Mouse (Mus musculus) ES-Bruce4 (cell line): ENCODE measurements around the gene Zfp592. TPM values are rescaled to one million over a fixed set of nuclear protein-coding genes. Genes with fewer than 3 reads are reported as not detected.
"Not testable (repeated sequence)": the region's sequence is repeated elsewhere in the genome, so short reads cannot be mapped to it uniquely, and the experiment has no call there.

ENCODE experiments used
- H3K27ac ChIP-seq: 2 replicates; pipeline ENCODE4 v1.5.1; 2012; ENCODE audit warnings: low read length, inconsistent platforms; ENCODE audit not compliant: insufficient read depth
- H3K27me3 ChIP-seq: 2 replicates; pipeline ENCODE4 v1.6.1; 2012; ENCODE audit warnings: mild to moderate bottlenecking, low read length, inconsistent platforms; ENCODE audit not compliant: control insufficient read depth, poor library complexity, insufficient read depth, severe bottlenecking
- H3K36me3 ChIP-seq: 2 replicates; pipeline ENCODE4 v1.6.1; 2012; ENCODE audit warnings: inconsistent platforms, mild to moderate bottlenecking, low read length, moderate library complexity; ENCODE audit not compliant: control insufficient read depth, poor library complexity, insufficient read depth, severe bottlenecking
- H3K4me1 ChIP-seq: one replicate; pipeline ENCODE4 v1.8.1; 2011; ENCODE audit warnings: low read length; ENCODE audit not compliant: control insufficient read depth, insufficient read depth
- H3K4me3 ChIP-seq: 2 replicates; pipeline ENCODE4 v1.5.1; 2011; ENCODE audit warnings: low read depth, mild to moderate bottlenecking, low read length
- H3K9ac ChIP-seq: 2 replicates; pipeline ENCODE4 v1.6.1; 2012; ENCODE audit warnings: low read depth, mild to moderate bottlenecking, inconsistent platforms; ENCODE audit not compliant: poor library complexity, severe bottlenecking
- H3K9me3 ChIP-seq: replicated peaks from 2 replicates; pipeline ENCODE4 v1.6.1; 2012; ENCODE audit warnings: mild to moderate bottlenecking, low read length, inconsistent platforms; ENCODE audit not compliant: control insufficient read depth, poor library complexity, insufficient read depth, severe bottlenecking
- CTCF ChIP-seq: IDR thresholded peaks from one replicate; pipeline ENCODE4 v1.8.1; 2011; ENCODE audit warnings: low read depth, low read length
- EP300 ChIP-seq: IDR thresholded peaks from 2 replicates; pipeline ENCODE4 v1.6.1; 2011; ENCODE audit warnings: low read depth, low read length; ENCODE audit not compliant: insufficient read depth
- POLR2A ChIP-seq: IDR thresholded peaks from one replicate; pipeline ENCODE4 v1.8.1; 2011; ENCODE audit warnings: low read length; ENCODE audit not compliant: insufficient read depth
- polyA plus RNA-seq: library from polyadenylated mRNA; stranded (reverse); fragments of >200 nt; gene quantifications from 2 replicates; pipeline ENCODE4 v1.2.4, GENCODE M21; 2011; ENCODE audit warnings: low read depth; ENCODE audit not compliant: missing spikeins, insufficient read depth, insufficient read length

Gene Zfp592
- polyA plus RNA-seq, 1 experiment = 16.8 TPM

- no peaks in the 10 kb centered on the region for H3K4me1 ChIP-seq
- H3K27me3 ChIP-seq = no peaks in the 10 kb centered on the region
- no peak overlapping the region for H3K27ac ChIP-seq
- no peaks in the 10 kb centered on the region for H3K9me3 ChIP-seq
- H3K9ac ChIP-seq = no peak overlapping the region
- no peak for TF ChIP-seq POLR2A
- TF ChIP-seq CTCF = no peak
- TF ChIP-seq EP300 = no peak
- no peaks in the 10 kb centered on the region for H3K36me3 ChIP-seq
- no peak overlapping the region for H3K4me3 ChIP-seq
Observed at GRCm38 (mm10) chr7:80956891-80957290, 36.6 kb upstream of the Zfp592 start.

GRCm38 (mm10) chr7:80959003-80959402, 34.5 kb upstream of the Zfp592 start:
- no peak overlapping the region for H3K4me3 ChIP-seq
- H3K4me1 ChIP-seq = peaks cover 2% of the 10 kb centered on the region
- H3K9ac ChIP-seq = no peak overlapping the region
- no peaks in the 10 kb centered on the region for H3K9me3 ChIP-seq
- TF ChIP-seq CTCF = no peak
- no peak for TF ChIP-seq EP300
- TF ChIP-seq POLR2A = no peak
- H3K36me3 ChIP-seq = no peaks in the 10 kb centered on the region
- no peaks in the 10 kb centered on the region for H3K27me3 ChIP-seq
- H3K27ac ChIP-seq = no peak overlapping the region

GRCm38 (mm10) chr7:80962799-80963198, 30.7 kb upstream of the Zfp592 start:
- Histone ChIP-seq H3K9ac (no peak overlapping the region), H3K27me3 (no peaks in the 10 kb centered on the region), H3K4me1 (peaks cover 2% of the 10 kb centered on the region), H3K36me3 (no peaks in the 10 kb centered on the region), H3K4me3 (no peak overlapping the region), H3K27ac (no peak overlapping the region), H3K9me3 (no peaks in the 10 kb centered on the region)
- TF ChIP-seq CTCF (no peak), EP300 (no peak), POLR2A (no peak)

- Histone ChIP-seq H3K9ac (no peak overlapping the region), H3K9me3 (no peaks in the 10 kb centered on the region; the same call in 1 of the 2 replicates), H3K4me1 (no peaks in the 10 kb centered on the region), H3K27me3 (no peaks in the 10 kb centered on the region), H3K27ac (no peak overlapping the region), H3K4me3 (no peak overlapping the region), H3K36me3 (no peaks in the 10 kb centered on the region)
- TF ChIP-seq POLR2A = no peak
- TF ChIP-seq EP300 = no peak
- TF ChIP-seq CTCF = no peak
Observed at GRCm38 (mm10) chr7:80970913-80971312, 22.6 kb upstream of the Zfp592 start.

GRCm38 (mm10) chr7:80971419-80971818, 22.1 kb upstream of the Zfp592 start:
- no peaks in the 10 kb centered on the region; the same call in 1 of the 2 replicates for H3K9me3 ChIP-seq
- no peak for TF ChIP-seq POLR2A

GRCm38 (mm10) chr7:80972082-80972481, 21.4 kb upstream of the Zfp592 start:
- no peaks in the 10 kb centered on the region for H3K4me1 ChIP-seq
- TF ChIP-seq EP300 = no peak
- TF ChIP-seq CTCF = no peak
- TF ChIP-seq POLR2A = no peak
- H3K36me3 ChIP-seq = no peaks in the 10 kb centered on the region
- H3K27ac ChIP-seq = no peak overlapping the region
- no peaks in the 10 kb centered on the region for H3K27me3 ChIP-seq
- no peak overlapping the region for H3K9ac ChIP-seq
- no peaks in the 10 kb centered on the region; the same call in 1 of the 2 replicates for H3K9me3 ChIP-seq
- H3K4me3 ChIP-seq = no peak overlapping the region

More at GRCm38 (mm10) chr7:80971419-80971818, 22.1 kb upstream of the Zfp592 start:
- Histone ChIP-seq H3K27me3 (no peaks in the 10 kb centered on the region), H3K9ac (no peak overlapping the region), H3K4me3 (no peak overlapping the region), H3K27ac (no peak overlapping the region), H3K4me1 (no peaks in the 10 kb centered on the region), H3K36me3 (no peaks in the 10 kb centered on the region)

GRCm38 (mm10) chr7:80972920-80973637, 20.4 kb upstream of the Zfp592 start:
- not testable (repeated sequence) for H3K9ac ChIP-seq, H3K4me1 ChIP-seq, H3K27ac ChIP-seq, H3K4me3 ChIP-seq, H3K27me3 ChIP-seq, H3K9me3 ChIP-seq, H3K36me3 ChIP-seq

- H3K27me3 ChIP-seq, H3K9ac ChIP-seq, H3K27ac ChIP-seq, H3K9me3 ChIP-seq, H3K36me3 ChIP-seq, H3K4me1 ChIP-seq, H3K4me3 ChIP-seq: not testable (repeated sequence)
Observed at GRCm38 (mm10) chr7:80973638-80974015, 19.9 kb upstream of the Zfp592 start.
